Mouse (Mus musculus) ES-E14 (cell line): ENCODE results near the gene Spdya.

Source experiments
- CHD2 ChIP-seq: IDR thresholded peaks from 2 replicates; pipeline ENCODE4 v1.6.1; 2014; ENCODE audit warnings: mild to moderate bottlenecking, low read depth, low read length, inconsistent platforms
- HCFC1 ChIP-seq: IDR thresholded peaks from 2 replicates; pipeline ENCODE4 v1.6.1; 2012; ENCODE audit warnings: low read length, inconsistent platforms, borderline replicate concordance; ENCODE audit not compliant: insufficient read depth
- MAFK ChIP-seq: IDR thresholded peaks from 2 replicates; pipeline ENCODE4 v1.6.1; 2014; ENCODE audit warnings: mild to moderate bottlenecking, low read depth, low read length, inconsistent platforms; ENCODE audit not compliant: insufficient read depth
- ZC3H11A ChIP-seq: IDR thresholded peaks from 2 replicates; pipeline ENCODE4 v1.6.1; 2012; ENCODE audit warnings: low read depth, mild to moderate bottlenecking, inconsistent platforms, low read length, borderline replicate concordance
- ZNF384 ChIP-seq: IDR thresholded peaks from 2 replicates; pipeline ENCODE4 v1.6.1; 2012; ENCODE audit warnings: low read depth, low read length, inconsistent platforms

GRCm38 (mm10) chr17:71528042-71528441, 23.8 kb upstream of the Spdya start:
- no peak for TF ChIP-seq HCFC1
- TF ChIP-seq ZNF384, result no peak
- no peak for TF ChIP-seq MAFK
- no peak for TF ChIP-seq ZC3H11A
- TF ChIP-seq CHD2, result no peak
